Mouse (Mus musculus) C2C12 (cell line): ENCODE measurements around the gene Tbc1d2.

Experiments used
- CTCF ChIP-seq: IDR thresholded peaks from one replicate; pipeline ENCODE4 v1.5.1; 2011; ENCODE audit not compliant: control insufficient read depth, insufficient read depth, insufficient read length
- MAX ChIP-seq: IDR thresholded peaks from one replicate; pipeline ENCODE4 v1.6.1; 2011; ENCODE audit warnings: mild to moderate bottlenecking, control low read depth

DNA sequence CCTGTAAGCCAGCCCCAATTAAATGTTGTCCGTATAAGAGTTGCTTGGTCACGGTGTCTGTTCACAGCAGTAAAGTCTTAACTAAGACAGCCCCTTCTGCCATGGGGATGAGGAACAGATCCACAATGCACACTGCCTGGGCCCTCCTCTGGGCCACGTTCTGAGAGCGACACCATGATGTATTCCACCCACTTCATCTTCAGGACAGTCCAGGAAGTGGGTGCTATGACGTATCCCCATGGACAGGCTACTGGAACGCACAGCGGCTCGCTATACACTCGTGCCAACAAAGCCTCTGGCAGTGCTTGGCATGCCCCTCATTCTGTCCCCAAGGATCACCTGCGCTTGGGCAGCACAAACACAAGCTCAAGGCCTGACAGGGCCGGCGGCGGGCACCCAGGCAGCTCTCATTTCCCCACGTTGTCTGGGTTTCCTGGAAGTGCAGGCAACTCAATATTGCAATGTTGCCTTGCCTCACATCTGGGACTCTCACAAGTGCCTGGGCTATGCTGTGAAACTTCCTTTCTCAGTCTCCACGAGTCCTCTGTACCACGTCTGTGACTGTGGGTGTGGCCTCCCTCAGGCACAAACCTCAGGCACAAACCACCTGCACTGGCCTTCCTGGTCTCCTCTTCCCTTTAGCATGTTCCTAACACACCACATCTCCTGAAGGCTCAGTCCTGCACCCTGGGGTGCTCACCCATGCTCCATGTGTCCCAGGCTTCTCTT, 14.1 kb downstream of the Tbc1d2 start:
- no peak for TF ChIP-seq CTCF
- no peak for TF ChIP-seq MAX
